Mouse (Mus musculus): ENCODE results near the gene Gal3st2b.
"Not testable (repeated sequence)": the region's sequence is repeated elsewhere in the genome, so short reads cannot be mapped to it uniquely, and the experiment has no call there.

Gal3st2b gene

GRCm38 (mm10) chr1:93918011-93918410, at the start of gene Gal3st2b:
Gene Gal3st2b, plus strand, starts transcription at chr1:93918311.
- DNase-seq (ENCODE audit: low spot score in 2 of 2) = not testable (repeated sequence)

DNA sequence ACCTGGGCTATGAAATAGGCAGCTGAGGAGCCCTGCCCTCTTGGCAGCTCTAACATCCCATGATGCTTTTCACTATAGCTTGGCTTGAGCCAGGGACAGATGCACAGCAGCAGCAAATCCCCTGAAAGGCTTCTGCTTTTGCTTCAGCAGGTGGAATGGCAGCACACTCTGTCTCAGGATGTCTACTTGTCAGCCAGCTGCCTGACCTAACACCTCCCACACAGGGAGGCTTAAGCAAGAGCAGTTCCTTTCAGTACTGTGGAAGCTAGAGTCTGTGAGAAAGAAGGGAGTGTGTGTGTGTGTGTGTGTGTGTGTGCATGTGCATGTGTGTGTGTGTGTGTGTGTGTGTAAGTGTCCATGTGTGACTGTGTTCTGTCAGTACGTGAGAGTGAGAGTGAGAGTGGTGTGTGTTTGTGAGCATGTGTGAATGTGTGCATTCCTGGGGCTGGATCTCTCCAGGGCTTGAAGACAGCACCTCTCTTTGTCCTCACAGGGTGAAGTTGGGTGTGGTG, 46.5 kb upstream of the Gal3st2b start:
- DNase-seq (ENCODE audit: low spot score in 2 of 2) = not testable (repeated sequence)

DNA sequence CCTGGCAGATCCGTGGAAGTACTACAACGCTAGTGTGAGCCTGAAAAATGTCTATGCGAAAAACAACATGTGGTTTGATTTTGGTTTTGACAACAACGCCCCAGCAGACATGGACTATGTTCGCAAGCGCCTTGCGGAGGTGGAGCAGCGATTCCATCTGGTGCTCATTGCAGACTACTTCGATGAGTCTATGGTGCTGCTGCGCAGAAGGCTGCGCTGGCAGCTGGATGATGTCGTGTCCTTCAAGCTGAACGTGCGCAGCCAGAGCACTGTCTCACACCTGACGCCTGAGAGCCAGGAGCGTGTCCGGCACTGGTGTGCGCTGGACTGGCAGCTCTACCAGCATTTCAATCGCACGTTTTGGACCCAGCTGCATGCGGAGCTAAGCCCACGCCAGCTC, 43.7 kb upstream of the Gal3st2b start:
- DNase-seq (ENCODE audit: low spot score in 2 of 2) = not testable (repeated sequence)

- not testable (repeated sequence) for DNase-seq (ENCODE audit: low spot score in 2 of 2)
Measured at GRCm38 (mm10) chr1:93881778-93882177, 36.3 kb upstream of the Gal3st2b start.

- not testable (repeated sequence) for DNase-seq (ENCODE audit: low spot score in 2 of 2)
Measured at GRCm38 (mm10) chr1:93890936-93891335, 27.2 kb upstream of the Gal3st2b start.

DNA sequence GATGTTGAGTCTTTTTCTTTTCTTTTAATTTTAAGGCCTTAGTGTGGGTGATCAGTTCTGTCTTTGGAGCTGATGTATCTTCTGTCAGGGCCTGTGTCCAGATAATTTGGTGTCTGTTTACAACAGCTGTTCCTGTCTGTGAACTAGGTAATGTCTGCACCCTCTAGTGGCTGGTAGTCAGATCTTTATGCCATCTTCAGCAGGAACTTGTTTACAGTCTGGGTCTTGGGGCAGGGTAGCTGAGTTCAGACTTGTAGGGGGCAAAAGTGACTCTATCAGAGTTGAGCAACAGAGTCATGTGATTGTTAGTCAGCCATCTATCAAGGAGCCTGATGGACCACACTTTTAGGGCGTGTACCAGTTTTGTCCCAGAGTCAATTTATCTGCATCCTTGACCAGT, 20.7 kb upstream of the Gal3st2b start:
- DNase-seq (ENCODE audit: low spot score in 2 of 2) = not testable (repeated sequence)

- DNase-seq (ENCODE audit: low spot score in 2 of 2) = not testable (repeated sequence)
Measured at GRCm38 (mm10) chr1:93901291-93901690, 16.8 kb upstream of the Gal3st2b start.

DNA sequence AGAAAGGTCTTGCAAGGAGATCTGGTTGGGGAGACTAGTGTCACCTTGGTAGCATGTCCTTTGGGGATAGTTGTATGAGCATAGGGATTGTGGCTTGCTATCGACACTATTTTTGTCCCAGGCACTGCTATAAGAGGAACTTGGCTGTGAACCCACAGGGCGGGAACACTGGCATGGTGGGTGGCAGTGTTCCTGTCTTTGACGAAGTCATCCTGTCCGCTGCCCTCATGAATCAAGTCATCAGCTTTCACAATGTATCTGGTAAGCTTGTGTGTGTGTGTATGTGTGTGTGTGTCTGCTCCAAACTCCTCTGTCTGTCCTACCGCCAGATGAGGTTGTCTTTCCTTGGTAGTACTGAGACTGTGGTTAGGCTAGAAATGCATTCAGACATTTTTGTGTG, 11.4 kb upstream of the Gal3st2b start:
- not testable (repeated sequence) for DNase-seq (ENCODE audit: low spot score in 2 of 2)

DNA sequence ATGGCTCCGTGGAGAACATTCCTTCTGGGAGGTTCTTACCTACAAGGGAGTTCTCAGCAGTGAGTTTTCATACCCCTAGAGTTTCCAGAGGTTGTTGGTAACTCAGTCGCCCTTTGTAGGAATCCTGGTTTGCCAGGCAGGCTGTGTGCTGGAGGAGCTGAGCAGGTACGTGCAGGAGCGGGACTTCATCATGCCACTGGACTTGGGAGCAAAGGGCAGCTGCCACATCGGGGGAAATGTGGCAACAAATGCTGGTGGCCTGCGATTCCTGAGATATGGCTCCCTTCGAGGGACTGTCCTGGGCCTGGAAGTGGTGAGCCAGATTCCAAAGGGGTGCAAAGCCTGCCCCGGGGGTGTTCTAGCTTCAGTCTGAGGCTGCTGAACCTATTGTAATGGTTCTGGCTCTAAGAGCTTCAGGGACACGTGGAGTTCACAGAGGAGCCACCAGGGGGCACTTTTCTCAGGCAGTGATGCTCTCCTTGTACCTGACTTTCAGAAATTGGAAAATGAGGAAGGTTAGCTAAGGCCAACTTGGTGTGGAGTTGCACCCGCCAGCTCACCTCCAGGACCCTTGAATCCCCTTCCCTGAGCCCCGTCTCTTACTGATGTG, 9.0 kb upstream of the Gal3st2b start:
- not testable (repeated sequence) for DNase-seq (ENCODE audit: low spot score in 2 of 2)

GRCm38 (mm10) chr1:93911877-93912276, 6.2 kb upstream of the Gal3st2b start:
- DNase-seq (ENCODE audit: low spot score in 2 of 2) = not testable (repeated sequence)

DNA sequence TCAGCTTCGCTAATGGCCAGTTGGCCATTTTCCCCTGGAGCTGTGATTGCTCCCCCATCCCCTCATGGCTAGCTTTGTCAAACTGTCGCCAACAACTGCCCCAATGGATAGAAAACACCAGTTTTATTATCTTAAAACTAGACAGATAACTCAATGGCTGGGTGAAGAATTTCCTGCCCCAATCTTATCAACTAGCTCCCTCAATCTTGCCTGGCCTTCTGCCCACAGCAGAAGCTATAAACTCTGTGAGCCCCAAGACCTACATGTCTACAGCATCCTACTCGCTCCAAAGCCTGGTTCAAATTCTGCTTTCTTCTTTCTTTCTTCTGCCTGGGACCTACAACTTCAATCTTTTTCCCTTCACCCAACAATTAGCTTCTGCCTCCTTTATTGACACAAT, 951 bp upstream of the Gal3st2b start:
- not testable (repeated sequence) for DNase-seq (ENCODE audit: low spot score in 2 of 2)

DNA sequence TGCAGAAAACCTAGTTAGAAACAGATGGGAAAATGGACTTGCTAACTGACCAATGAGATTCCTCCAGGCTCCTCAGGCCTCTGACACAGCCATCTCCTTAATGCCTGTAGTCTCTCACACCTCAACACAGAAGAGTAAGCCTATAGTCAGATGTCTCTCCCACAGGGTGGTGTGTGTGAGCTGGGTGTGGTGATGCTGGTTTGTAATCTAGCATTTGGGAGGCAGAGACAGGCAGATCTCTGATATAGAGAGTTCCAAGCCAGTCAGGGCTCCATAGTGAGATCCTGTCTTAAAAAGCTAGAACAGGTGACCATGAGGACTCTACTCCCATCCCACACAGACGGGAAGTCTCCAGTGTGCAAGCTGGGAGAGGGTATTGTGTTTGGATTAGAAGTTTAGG, 664 bp downstream of the Gal3st2b start:
- not testable (repeated sequence) for DNase-seq (ENCODE audit: low spot score in 2 of 2)

DNA sequence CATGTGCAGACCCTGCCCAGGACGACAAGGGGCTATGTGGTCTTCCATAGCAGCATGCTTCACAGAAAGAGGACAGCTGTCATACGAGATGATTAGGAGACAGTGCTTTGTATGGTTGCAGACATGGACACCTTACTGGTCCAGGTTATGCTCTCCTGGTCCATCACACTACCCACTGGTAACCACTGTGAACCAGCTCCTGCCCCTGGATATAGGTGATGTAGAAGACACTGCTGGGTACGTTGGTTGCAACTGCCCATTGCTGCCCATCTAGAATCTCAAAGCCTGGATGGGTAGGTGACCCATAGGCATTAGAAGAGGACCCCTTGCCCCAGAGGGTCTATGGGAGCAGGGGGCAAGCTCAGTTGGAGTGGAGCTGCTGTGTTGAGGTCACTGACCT, 1.2 kb downstream of the Gal3st2b start:
- DNase-seq (ENCODE audit: low spot score in 2 of 2) = not testable (repeated sequence)

DNA sequence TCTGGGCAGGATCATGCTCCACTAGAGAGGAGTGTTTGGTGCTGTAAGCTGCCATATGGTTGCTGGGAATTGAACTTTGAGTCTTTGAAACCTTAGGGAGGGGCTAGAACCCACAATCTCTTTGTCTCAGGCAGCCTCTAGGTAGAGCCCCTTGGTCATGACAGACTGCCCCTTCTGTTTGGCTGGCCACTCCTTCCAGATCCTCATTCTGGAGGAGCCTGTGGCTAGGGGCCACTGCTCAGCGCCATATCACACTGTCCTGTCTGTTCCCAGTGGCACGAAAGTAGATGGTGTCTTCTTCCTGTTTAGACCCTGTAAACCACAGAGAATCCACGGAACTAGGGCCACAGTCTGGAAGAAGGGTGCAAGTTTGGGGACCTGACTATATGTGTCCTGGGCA, 4.5 kb downstream of the Gal3st2b start:
- DNase-seq (ENCODE audit: low spot score in 2 of 2) = not testable (repeated sequence)

GRCm38 (mm10) chr1:93923098-93923497, 5.0 kb downstream of the Gal3st2b start:
- not testable (repeated sequence) for DNase-seq (ENCODE audit: low spot score in 2 of 2)

- not testable (repeated sequence) for DNase-seq (ENCODE audit: low spot score in 2 of 2)
Measured at GRCm38 (mm10) chr1:93935378-93935777, 17.3 kb downstream of the Gal3st2b start.

DNA sequence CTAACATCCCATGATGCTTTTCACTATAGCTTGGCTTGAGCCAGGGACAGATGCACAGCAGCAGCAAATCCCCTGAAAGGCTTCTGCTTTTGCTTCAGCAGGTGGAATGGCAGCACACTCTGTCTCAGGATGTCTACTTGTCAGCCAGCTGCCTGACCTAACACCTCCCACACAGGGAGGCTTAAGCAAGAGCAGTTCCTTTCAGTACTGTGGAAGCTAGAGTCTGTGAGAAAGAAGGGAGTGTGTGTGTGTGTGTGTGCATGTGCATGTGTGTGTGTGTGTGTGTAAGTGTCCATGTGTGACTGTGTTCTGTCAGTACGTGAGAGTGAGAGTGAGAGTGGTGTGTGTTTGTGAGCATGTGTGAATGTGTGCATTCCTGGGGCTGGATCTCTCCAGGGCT, 19.7 kb downstream of the Gal3st2b start:
- not testable (repeated sequence) for DNase-seq (ENCODE audit: low spot score in 2 of 2)

DNA sequence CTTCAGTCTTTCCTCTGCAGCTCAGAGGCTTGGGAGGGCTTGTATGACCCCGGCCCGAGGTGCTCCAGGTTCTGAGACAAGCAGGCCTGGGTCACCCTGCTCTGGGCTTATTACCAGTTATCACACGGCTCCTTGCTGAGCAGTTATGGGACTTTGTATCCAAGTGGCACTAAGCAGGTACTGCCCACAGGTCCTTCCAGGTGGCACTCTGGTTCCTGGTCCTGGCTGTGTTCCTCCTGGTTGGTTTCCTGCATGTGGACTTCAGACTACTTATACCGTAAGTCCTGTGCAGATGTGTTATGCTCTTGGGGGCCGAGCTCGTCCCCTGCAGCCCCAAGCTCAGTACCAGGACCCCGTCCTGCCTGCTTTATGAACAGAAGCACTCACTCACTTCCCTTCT, 20.3 kb downstream of the Gal3st2b start:
- not testable (repeated sequence) for DNase-seq (ENCODE audit: low spot score in 2 of 2)

GRCm38 (mm10) chr1:93949087-93949486, 31.0 kb downstream of the Gal3st2b start:
- not testable (repeated sequence) for DNase-seq (ENCODE audit: low spot score in 2 of 2)

GRCm38 (mm10) chr1:93966489-93966888, 48.4 kb downstream of the Gal3st2b start:
- not testable (repeated sequence) for DNase-seq (ENCODE audit: low spot score in 2 of 2)

- not testable (repeated sequence) for DNase-seq (ENCODE audit: low spot score in 2 of 2)
Measured at GRCm38 (mm10) chr1:93970380-93970779, 52.3 kb downstream of the Gal3st2b start.

DNA sequence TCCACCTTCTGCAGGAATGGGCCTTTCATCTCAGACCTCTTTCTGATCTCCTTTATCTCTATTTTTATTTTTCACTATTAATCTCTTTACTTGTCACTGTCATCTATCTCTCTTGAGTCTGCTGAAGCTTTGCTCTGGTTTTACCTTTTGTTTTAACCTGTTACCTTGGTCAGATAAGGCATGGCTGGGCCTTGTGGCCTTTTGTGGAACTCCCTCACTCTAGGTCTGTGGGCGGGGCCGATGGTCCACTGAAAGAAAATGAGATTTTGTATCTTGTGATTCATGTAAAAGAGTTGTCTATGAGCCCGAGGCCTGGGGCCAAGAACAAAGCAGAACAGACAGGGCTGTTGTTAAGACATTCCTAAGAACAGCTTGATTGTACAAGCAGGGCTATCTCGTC, 52.7 kb downstream of the Gal3st2b start:
- not testable (repeated sequence) for DNase-seq (ENCODE audit: low spot score in 2 of 2)

DNA sequence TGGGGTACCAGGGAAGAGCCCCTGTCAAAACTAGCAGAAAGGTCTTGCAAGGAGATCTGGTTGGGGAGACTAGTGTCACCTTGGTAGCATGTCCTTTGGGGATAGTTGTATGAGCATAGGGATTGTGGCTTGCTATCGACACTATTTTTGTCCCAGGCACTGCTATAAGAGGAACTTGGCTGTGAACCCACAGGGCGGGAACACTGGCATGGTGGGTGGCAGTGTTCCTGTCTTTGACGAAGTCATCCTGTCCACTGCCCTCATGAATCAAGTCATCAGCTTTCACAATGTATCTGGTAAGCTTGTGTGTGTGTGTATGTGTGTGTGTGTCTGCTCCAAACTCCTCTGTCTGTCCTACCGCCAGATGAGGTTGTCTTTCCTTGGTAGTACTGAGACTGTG, 57.7 kb downstream of the Gal3st2b start:
- not testable (repeated sequence) for DNase-seq (ENCODE audit: low spot score in 2 of 2)

DNA sequence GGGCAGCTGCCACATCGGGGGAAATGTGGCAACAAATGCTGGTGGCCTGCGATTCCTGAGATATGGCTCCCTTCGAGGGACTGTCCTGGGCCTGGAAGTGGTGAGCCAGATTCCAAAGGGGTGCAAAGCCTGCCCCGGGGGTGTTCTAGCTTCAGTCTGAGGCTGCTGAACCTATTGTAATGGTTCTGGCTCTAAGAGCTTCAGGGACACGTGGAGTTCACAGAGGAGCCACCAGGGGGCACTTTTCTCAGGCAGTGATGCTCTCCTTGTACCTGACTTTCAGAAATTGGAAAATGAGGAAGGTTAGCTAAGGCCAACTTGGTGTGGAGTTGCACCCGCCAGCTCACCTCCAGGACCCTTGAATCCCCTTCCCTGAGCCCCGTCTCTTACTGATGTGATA, 60.2 kb downstream of the Gal3st2b start:
- DNase-seq (ENCODE audit: low spot score in 2 of 2) = not testable (repeated sequence)

All from spleen, postnatal 14 days (tissue).